Mouse (Mus musculus): ENCODE results near the gene Vgf. TPM values are rescaled to one million over a fixed set of nuclear protein-coding genes. Genes with fewer than 3 reads are reported as not detected.

The Vgf gene
- 100 to 1,000 TPM; 433 to 446 TPM for total RNA-seq (2021)
- long read RNA-seq, experiment 1, transcript Vgf-203 (2 exons, 581 nt): minor isoform, 11 of 344 reads
- long read RNA-seq, experiment 1, transcript Vgf-201 (2 exons, 2,553 nt): major isoform, 251 of 344 reads
- long read RNA-seq, experiment 1, partial matches to known transcripts: 1 of 344 reads
- long read RNA-seq, experiment 1, other reads (novel, unspliced or antisense): 81 of 344 reads
- long read RNA-seq, experiment 2, transcript Vgf-203 (2 exons, 581 nt): minor isoform, 15 of 297 reads
- long read RNA-seq, experiment 2, transcript Vgf-201 (2 exons, 2,553 nt): major isoform, 206 of 297 reads
- long read RNA-seq, experiment 2, partial matches to known transcripts: 2 of 297 reads
- long read RNA-seq, experiment 2, other reads (novel, unspliced or antisense): 74 of 297 reads

GRCm38 (mm10) chr5:137026092-137026491 lies at the start of gene Vgf:
Gene Vgf, plus strand, starts transcription at chr5:137026392.
- TF ChIP-seq CTCF (IDR thresholded peaks at IDR 0.05): no peak
- Histone ChIP-seq H3K27ac (0 out of 2 replicates have a peak within 1 kb of the TSS, but pooled peaks have one; percentile 8), H3K4me3 (peak within 1 kb of the TSS; percentile 30)
- intact Hi-C loops (cut with DNase I): no loop called here
- no peak for DNase-seq (ENCODE audit: extremely low spot score in 1 of 2, low spot score in 2 of 2)

GRCm38 (mm10) chr5:136977769-136978168 lies 48.4 kb upstream of the Vgf start:
- H3K4me3 ChIP-seq: no peak overlapping the region
- H3K27ac ChIP-seq: no peak overlapping the region
- no peak for TF ChIP-seq CTCF (IDR thresholded peaks at IDR 0.05)
- intact Hi-C loops (cut with DNase I): no loop called here
- no peak for DNase-seq (ENCODE audit: extremely low spot score in 1 of 2, low spot score in 2 of 2)

GRCm38 (mm10) chr5:136979762-136980161 lies 46.4 kb upstream of the Vgf start:
- H3K4me3 ChIP-seq: no peak overlapping the region
- H3K27ac ChIP-seq: no peak overlapping the region
- no peak for DNase-seq (ENCODE audit: extremely low spot score in 1 of 2, low spot score in 2 of 2)
- no peak for TF ChIP-seq CTCF (IDR thresholded peaks at IDR 0.05)
- intact Hi-C loops (cut with DNase I): loop anchor here (10.0 kb wide), 1 partner anchor 625 kb away; the partner anchor contains the start of gene Mospd3

GRCm38 (mm10) chr5:136980974-136981373 lies 45.2 kb upstream of the Vgf start:
- TF ChIP-seq CTCF (IDR thresholded peaks at IDR 0.05): peak; percentile 44
- intact Hi-C loops (cut with DNase I): loop anchor here (10.0 kb wide), 1 partner anchor 624 kb away; the partner anchor contains the start of gene Mospd3
- no peak overlapping the region for H3K27ac ChIP-seq
- no peak overlapping the region for H3K4me3 ChIP-seq
- no peak for DNase-seq (ENCODE audit: extremely low spot score in 1 of 2, low spot score in 2 of 2)

- intact Hi-C loops (cut with DNase I): loop anchor here (10.0 kb wide), 1 partner anchor 622 kb away; the partner anchor contains the start of gene Mospd3
- H3K4me3 ChIP-seq: no peak overlapping the region
- peak; percentile 54 for TF ChIP-seq CTCF (IDR thresholded peaks at IDR 0.05)
- DNase-seq (ENCODE audit: extremely low spot score in 1 of 2, low spot score in 2 of 2): no peak
- no peak overlapping the region for H3K27ac ChIP-seq
These were observed 43.8 kb upstream of the Vgf start for GRCm38 (mm10) chr5:136982338-136982930.

GRCm38 (mm10) chr5:136984828-136985227 lies 41.4 kb upstream of the Vgf start:
- Histone ChIP-seq H3K4me3 (no peak overlapping the region), H3K27ac (no peak overlapping the region)
- DNase-seq (ENCODE audit: extremely low spot score in 1 of 2, low spot score in 2 of 2): no peak
- no peak for TF ChIP-seq CTCF (IDR thresholded peaks at IDR 0.05)
- intact Hi-C loops (cut with DNase I): loop anchor here (10.0 kb wide), 1 partner anchor 620 kb away; the partner anchor contains the start of gene Mospd3

GRCm38 (mm10) chr5:136986695-136987137 lies 39.5 kb upstream of the Vgf start, which contains the start of gene Plod3:
Gene Plod3, plus strand, starts transcription at chr5:136987019.
- TF ChIP-seq CTCF (IDR thresholded peaks at IDR 0.05): no peak; the same call in 1 of the 2 replicates
- Histone ChIP-seq H3K4me3 (peak within 1 kb of the TSS; percentile 76), H3K27ac (peak within 1 kb of the TSS; percentile 98)
- intact Hi-C loops (cut with DNase I): loop anchor here (1.0 to 10.0 kb wide), 3 partner anchors 24 to 618 kb away; partner anchors contain the start of gene Mospd3
- peak; percentile 93 to 96 for DNase-seq (ENCODE audit: extremely low spot score in 1 of 2, low spot score in 2 of 2)

- intact Hi-C loops (cut with DNase I): loop anchor here (10.0 kb wide), 1 partner anchor 617 kb away; the partner anchor contains the start of gene Mospd3
- no peak for TF ChIP-seq CTCF (IDR thresholded peaks at IDR 0.05)
- peak; percentile 73 to 78 for DNase-seq (ENCODE audit: extremely low spot score in 1 of 2, low spot score in 2 of 2)
- Histone ChIP-seq H3K27ac (peak overlapping the region; percentile 98), H3K4me3 (peak overlapping the region; percentile 76)
These were observed 38.9 kb upstream of the Vgf start for GRCm38 (mm10) chr5:136987138-136987933.

- peak within 1 kb of the TSS; percentile 98 for H3K27ac ChIP-seq
- TF ChIP-seq CTCF (IDR thresholded peaks at IDR 0.05): no peak
These were observed 38.3 kb upstream of the Vgf start, which contains the start of gene Znhit1 for GRCm38 (mm10) chr5:136987934-136988271. Gene Znhit1, minus strand, starts transcription at chr5:136988021.

GRCm38 (mm10) chr5:136988420-136988819 lies 37.8 kb upstream of the Vgf start:
- Histone ChIP-seq H3K27ac (no peak overlapping the region), H3K4me3 (peak overlapping the region; percentile 76)
- DNase-seq (ENCODE audit: extremely low spot score in 1 of 2, low spot score in 2 of 2): no peak
- no peak for TF ChIP-seq CTCF (IDR thresholded peaks at IDR 0.05)
- intact Hi-C loops (cut with DNase I): loop anchor here (10.0 kb wide), 1 partner anchor 616 kb away; the partner anchor contains the start of gene Mospd3

More at GRCm38 (mm10) chr5:136987934-136988271, 38.3 kb upstream of the Vgf start, which contains the start of gene Znhit1:
- peak within 1 kb of the TSS; percentile 76 for H3K4me3 ChIP-seq
- intact Hi-C loops (cut with DNase I): loop anchor here (10.0 kb wide), 1 partner anchor 617 kb away; the partner anchor contains the start of gene Mospd3
- no peak for DNase-seq (ENCODE audit: extremely low spot score in 1 of 2, low spot score in 2 of 2)

- H3K27ac ChIP-seq: no peak overlapping the region
- no peak for DNase-seq (ENCODE audit: extremely low spot score in 1 of 2, low spot score in 2 of 2)
- TF ChIP-seq CTCF (IDR thresholded peaks at IDR 0.05): no peak
- H3K4me3 ChIP-seq: no peak overlapping the region
- intact Hi-C loops (cut with DNase I): loop anchor here (10.0 kb wide), 1 partner anchor 615 kb away; the partner anchor contains the start of gene Mospd3
These were observed 36.4 kb upstream of the Vgf start for GRCm38 (mm10) chr5:136989801-136990200.
